Mouse (Mus musculus): ENCODE data around the gene Stoml1. TPM values are rescaled to one million over a fixed set of nuclear protein-coding genes. Genes with fewer than 3 reads are reported as not detected.

Stoml1 gene
- polyA plus RNA-seq, 1 experiment = 4.7 TPM

DNA sequence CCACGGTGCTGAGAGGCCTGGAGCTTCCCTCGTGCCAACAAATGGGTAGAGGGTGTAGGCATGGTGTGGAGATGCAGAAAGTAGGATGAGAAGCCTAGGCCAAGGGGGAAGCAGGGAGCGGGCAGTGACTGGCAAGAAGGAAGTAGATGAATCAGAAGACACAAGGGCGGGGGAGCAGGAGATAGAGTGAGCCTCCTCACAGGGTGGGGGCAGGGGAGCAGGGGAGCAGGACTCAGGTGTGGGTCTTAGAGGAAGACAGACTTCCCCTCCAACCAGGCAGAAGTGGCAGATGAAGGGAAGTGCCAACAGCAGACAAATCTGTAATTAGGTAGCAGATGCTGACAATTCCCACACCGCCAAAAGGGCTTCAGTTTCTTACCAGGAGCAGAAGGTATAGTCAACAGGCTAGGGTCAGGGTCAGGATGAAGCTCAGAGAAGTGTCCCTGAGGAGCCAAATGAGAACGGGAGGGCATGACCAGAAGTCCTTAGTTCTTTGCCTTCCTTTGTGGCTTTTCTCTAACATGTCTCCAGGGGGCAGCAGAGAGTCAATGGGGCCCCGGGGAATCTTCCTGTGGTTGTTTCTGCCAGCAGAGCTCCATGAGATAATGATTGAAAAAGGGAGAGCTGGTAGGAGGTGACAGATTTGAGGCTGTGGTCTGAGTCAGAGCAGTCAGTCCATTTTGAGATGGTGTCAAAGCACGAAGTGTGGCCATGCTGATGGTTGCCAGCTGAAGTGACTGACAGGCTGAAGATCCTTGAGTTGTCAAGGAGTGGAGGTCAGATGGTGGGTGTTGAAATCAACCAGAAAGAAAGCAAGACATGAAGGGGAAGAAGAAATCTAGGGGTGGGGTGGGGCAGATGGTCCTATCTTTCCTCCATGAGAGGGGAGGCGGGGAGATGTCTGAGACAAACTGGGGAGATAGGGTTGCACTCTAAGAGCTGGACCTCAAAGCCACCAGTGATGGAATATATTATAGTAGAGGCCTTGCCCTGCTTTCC is 26.8 kb upstream of the Stoml1 start:
- TF ChIP-seq GATA1 (IDR thresholded peaks at IDR 0.05; ENCODE audit: low read length) = no peak

DNA sequence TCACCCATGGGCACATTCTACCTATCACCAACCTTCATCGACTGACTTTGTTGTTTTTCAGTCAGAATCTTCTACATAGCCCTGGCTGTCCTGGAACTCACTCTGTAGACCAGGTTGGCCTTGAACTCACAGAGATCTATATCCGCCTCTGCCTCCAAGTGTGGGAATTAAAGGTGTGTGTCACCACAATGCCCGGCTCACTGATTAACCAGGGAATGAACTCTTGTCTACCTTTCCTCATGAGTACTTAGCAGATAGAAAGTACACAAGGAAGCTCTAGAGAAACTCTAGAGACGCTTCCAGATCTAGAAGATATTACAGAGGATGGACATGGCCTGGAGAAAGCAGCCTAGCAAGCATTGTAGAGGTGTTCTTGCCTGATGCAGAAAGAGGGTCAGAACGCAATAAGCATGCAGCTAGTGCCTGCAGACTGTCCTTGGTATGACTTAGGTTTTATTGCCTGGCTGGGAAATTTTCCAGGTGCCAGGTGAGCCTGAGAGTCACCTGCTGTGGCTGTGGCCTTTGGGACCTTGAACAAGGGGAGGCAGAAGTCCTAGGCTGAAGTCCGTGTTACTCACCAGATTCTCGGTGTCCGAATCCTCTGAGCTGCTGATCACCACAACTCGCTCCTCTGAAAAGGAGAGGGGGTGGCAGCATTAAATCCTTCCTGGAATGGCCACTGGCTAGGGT is 24.0 kb upstream of the Stoml1 start:
- no peak for TF ChIP-seq GATA1 (IDR thresholded peaks at IDR 0.05; ENCODE audit: low read length)

DNA sequence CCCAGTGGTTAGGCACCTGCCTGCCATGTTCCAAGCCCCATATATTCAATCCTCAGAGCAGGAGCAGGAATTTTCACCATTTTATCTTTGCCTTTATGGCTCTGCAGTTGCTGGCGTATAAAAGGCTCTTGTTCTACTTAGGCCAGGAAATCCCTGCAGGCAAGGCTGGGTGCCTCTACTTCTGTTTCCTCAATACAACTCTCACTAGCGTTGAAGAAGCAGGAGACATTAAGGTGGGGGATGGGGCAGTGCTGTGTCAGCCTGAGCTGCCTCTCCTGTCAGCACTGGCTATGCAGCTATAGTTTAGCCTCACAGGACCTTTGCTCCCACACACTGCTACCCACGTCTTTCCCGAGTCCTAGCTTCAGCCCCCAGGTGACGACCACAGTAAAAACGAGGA is 21.2 kb upstream of the Stoml1 start:
- no peak for TF ChIP-seq GATA1 (IDR thresholded peaks at IDR 0.05; ENCODE audit: low read length)

DNA sequence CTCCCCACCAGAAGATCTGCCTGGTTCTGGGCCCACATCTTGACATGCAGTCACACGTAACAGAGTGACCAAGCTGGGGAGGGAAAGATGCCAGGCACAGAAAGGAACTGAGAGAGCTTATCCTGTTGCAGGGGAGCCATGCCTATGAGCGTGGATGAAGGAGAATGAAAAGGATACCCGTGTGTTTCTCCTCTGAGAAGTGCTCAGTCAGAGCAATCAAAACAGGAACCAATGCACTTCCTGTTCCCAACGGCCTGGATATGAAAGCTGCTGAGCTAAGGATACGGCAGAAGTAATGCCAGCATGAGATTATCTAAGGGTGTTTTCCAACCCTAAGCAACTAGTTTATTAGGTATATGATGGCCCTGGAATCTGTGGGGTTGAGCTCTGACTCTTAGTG is 20.6 kb upstream of the Stoml1 start:
- no peak for TF ChIP-seq GATA1 (IDR thresholded peaks at IDR 0.05; ENCODE audit: low read length)

DNA sequence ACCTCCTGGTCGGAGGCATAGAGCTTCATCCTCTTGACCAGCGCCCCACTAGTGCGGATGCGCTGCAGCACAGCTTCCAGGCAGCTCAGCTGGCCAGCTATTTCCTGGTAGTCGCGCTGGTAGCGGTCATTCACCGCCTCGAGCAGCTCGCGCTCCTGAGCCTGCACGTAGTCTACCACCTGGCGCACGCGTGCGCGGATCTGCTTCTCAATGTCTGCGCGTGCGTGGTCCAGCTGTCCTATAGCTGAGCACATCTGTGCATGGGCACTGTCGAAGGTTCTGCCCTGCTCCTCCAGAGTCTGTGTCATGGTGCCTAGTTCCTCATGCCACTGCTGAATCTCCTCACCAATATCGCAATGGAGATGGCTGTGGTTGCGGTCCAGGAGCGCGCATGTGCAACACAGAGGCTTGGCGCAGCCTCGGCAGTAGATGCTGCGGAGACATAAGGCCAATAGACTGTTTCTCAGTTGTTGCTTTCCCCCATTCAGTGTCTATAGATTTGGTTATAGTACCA is 18.4 kb upstream of the Stoml1 start:
- no peak for TF ChIP-seq GATA1 (IDR thresholded peaks at IDR 0.05; ENCODE audit: low read length)

DNA sequence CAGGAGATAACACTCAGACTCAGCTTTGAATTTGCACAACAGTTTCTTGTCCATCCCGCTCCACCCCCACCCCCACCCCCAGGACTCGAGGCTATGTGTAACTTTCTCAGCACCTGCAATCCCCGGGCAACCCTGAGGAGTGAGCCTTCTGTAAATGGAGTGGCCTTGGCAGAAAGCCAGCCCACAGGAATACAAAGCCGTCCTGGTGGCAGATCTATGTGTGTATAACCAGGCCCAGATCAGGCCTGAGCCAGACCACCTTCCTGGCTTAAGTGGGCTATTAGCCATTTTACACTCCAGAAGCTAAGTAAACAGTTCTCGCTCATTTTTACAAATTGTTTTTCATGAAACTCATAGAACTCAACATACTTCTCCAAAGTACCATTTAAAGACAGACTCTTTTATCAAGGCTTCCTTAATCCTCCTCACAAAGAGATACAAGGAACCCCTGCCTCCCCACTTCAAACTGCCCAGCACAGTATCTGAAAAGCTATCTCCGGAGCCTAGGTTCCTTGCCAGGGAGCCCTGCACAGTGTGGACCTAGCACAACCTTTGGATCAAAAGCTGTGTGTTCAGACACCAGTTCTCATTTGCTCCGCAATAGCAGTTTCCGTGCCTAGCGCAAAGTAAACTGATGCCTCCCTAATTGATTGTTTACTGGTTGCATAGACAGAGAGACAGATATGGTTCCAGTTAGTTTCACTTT is 11.0 kb upstream of the Stoml1 start:
- TF ChIP-seq GATA1 (IDR thresholded peaks at IDR 0.05; ENCODE audit: low read length) = no peak

DNA sequence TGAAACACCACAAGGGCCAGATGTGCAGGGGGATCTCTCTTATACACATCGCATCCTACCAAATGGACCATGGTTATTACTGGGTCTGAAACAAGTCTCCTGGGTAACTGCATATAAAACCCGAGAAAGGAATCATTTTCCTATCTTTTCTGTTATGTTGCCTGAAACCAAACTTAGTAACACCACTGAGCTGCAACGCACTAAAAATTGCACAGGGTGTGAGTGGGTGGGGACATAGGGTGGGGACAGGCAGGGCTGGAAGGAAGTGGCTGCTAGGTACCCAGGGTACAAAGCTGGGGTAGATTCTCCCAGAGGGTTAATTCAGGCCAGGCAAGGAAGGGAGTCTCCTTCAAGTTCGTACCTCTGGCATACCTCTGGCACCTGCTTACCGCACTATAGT is 10.3 kb upstream of the Stoml1 start:
- no peak for TF ChIP-seq GATA1 (IDR thresholded peaks at IDR 0.05; ENCODE audit: low read length)

DNA sequence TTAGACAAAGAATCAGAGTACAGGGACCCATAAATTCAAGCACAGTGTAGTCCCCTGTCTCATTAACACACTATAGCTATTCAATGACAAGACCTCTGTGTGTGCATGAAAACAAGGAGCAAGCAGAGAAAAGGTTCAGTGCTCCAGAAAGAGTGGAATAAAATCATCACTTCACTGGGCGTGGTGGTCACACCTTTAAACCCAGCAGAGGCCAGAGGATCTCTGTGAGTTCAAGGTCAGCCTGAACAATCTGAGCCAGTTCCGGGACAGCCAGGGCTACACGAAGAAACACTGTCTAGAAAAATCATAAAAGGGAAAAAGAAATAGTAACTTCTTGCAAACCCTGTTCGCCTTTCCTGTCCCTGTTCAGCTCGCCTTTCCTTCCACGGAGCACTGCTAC is 9.3 kb upstream of the Stoml1 start:
- no peak for TF ChIP-seq GATA1 (IDR thresholded peaks at IDR 0.05; ENCODE audit: low read length)

DNA sequence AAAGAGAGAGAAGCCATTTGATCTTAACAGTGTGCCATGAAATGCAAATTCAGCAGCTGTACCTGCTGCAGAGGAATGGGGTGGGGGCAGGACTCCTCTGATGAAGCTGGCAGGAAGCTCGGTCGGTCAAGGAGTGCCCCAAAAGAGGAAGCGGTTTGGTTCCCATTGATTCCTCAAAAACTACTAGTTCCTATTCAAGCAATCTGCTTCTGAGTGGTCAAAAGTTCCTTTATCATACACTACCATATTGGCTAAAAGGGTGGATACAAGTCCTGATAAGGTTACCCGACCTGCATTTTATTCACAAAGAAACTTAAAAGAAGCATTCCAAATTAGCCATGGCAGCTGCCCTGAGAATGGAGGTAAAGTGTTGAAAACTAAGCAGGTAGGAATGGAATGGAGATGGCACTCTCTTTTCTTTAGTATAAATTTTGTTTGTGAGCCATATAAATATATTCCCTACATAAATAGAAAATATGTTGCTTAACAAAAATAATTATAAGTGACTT is 6.8 kb upstream of the Stoml1 start:
- peak; percentile 76 for TF ChIP-seq GATA1 (IDR thresholded peaks at IDR 0.05; ENCODE audit: low read length)

DNA sequence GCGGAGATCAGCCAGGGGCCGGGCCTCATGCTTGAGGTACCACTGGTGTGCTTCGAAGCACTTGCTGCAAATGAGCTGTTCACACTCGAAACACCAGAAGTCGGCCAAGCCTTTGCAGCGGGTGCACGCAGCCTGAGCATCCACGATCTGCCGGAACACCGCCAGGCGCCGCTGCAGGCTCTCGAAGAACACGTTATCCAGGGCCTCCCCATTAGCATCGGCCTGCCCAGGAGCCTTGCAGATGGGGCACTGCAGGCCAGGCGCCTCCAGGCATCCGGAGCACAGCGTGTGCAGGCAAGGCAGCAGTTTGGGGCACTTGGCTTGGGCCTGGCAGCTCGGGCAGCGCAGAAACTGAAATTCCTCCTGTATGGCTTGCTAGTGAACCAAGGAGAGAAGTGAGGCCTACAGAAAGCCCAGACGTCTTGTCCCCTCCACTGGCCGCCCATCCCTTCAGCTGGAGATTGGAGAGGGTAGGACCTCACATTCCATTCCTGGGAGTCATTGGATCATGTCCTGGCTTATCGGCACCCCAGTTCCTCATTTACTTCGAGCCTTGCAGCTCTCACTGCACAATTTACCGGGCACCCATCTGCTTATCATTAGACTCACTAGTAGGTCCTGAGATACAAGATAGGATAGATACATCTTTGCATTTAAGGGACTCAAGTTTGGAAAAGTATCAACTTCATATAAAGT is 5.8 kb upstream of the Stoml1 start:
- peak; percentile 63 for TF ChIP-seq GATA1 (IDR thresholded peaks at IDR 0.05; ENCODE audit: low read length)

DNA sequence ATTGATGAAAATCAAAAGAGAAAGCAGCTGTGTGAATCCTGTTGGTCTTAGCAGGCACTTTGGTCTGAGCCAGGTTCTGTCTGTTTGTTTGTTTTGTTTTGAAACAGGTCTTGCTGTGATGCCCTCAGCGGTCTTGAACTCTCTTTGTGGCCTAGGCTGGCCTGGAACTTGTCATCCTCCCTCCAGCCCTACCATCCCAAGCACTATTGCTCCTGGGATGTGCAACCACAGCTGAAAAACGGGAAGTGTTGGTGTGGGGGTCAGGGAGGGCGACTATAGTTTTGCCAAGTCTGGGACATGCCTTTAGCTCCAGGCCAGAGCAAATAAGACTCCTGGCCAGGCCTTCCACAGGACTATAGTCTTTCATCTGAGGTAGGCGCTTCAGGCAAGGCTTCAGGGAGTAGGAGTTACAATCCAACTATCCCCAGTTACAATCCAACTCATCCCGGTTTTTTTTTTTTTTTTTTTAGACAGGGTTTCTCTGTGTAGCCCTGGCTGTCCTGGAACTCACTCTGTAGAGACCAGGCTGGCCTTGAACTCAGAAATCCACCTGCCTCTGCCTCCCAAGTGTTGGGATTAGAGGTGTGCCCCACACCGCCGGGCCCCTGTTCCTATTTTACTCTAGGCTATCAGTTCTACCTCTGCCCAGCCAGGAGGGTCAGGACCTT is 4.1 kb upstream of the Stoml1 start:
- no peak for TF ChIP-seq GATA1 (IDR thresholded peaks at IDR 0.05; ENCODE audit: low read length)

GRCm38 (mm10) chr9:58249592-58250192 is 3.3 kb upstream of the Stoml1 start, which contains the start of gene Pml:
Gene Pml (minus strand): TSS chr9:58249786.
- no peak for TF ChIP-seq GATA1 (IDR thresholded peaks at IDR 0.05; ENCODE audit: low read length)

DNA sequence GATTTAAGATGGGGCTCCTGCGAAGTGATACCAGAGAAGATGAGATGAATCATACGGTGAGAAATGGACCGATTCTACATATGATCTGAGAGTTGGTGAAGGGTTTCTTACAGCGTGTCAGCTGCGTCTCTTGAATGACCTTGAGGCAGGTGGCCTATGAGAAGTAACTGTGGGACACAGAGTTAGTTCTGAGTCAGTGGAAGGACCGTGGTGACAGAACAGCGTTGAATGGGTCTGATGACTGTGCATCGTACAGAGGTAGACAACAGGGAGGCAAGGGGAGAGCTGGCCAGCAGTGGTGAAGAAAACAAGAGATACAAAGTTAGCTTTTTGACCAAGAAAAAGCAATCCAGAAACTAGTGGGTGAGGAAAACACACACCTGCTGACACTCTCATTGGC is 2.6 kb upstream of the Stoml1 start:
- no peak for TF ChIP-seq GATA1 (IDR thresholded peaks at IDR 0.05; ENCODE audit: low read length)

GRCm38 (mm10) chr9:58255105-58255504 is 2.1 kb downstream of the Stoml1 start:
- no peak for TF ChIP-seq GATA1 (IDR thresholded peaks at IDR 0.05; ENCODE audit: low read length)
